Mouse (Mus musculus) adipocyte (in vitro differentiated cells): ENCODE measurements around the gene Mob3c.

ENCODE experiments used
- DNase-seq: peaks from one replicate; pipeline ENCODE4 v3.0.0-alpha.2; 2016; ENCODE audit warnings: low spot score

Gene Mob3c

DNA sequence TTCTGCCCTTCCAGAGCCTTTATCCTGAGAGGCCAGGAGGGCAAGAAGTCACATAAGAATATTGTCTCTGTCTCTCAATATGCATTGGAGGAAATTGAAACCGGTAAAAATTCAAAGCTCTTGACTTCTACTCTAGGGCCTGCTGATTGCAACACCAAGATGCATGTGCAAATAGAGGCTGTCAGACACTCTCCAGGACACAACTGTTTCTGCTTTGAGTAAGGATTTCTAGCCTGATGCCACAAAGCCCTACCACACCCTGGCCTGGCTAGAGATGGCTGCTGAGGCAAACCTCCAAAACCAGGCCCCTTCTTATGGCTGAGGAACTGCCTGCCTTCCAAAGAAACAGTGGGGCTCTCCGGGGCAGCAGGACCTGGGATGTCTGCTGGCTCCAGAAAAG lies 7.7 kb downstream of the Mob3c start:
- DNase-seq, result peak; percentile 53

DNA sequence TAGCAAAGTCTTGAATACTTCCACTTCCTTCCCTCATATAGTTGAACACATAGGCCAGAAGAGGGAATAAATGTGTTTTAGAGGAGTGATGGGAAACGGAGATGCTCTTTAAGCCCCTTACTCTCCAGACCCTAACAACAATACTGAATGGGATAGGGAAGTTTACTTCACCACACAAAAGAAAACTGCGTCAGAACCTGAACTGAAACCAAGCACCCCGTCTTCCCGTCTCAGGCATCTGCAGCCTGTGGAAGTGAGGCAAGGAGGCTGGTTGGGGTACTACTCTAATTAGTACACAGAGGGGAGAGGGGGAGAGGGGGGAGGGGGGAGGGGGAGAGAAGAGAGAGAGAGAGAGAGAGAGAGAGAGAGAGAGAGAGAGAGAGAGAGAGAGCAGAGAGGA lies 10.3 kb downstream of the Mob3c start:
- no peak for DNase-seq

DNA sequence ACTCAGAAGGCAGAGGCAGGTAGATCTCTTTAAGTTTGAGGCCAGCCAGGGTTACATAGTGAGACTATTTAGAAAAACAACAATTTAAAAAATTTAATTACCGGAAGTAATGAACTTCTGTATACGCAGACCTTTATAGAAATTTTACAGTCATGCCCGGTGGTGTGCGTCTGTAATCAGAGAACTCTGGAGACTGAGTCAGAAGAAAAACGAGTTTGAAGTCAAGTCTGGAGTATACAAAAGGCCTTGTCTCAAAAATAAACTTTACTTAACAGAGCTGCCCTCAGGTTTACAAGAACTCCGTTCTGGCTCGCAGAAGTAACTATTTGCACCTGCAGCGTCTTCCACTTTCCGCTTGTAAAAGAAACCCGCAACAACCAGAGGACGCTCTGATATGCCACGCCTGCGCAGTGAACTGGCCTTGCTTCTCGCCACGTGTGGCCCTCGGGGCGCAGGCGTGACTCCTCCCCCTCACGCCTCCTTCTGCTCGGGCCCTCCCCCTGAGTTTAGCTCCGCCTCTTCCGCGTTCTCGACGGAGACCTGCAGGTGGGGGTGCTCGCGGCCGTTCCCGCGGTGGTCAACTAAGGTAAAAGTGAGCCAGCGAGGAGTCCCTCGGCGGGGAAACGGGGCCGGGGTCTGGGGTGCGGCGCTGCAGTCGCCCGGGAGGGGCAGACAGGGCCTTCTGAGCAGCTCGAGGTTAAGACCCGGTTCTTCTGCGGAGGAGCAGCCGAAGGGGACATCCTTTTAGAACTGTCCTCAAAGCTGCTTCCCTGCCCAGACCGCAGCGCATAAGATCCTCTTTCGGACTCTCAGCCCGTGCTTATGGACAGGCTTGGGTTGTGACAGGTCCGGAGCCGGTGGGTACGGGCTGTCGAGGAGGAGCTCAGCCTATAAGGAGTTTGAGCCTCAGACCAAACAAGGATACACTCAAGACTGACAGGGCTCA lies 11.1 kb downstream of the Mob3c start, which contains the start of gene Mknk1:
TSS of gene Mknk1 (plus strand) at position 503 of the 946 bp plus-strand sequence.
- DNase-seq, result peak; percentile 95

DNA sequence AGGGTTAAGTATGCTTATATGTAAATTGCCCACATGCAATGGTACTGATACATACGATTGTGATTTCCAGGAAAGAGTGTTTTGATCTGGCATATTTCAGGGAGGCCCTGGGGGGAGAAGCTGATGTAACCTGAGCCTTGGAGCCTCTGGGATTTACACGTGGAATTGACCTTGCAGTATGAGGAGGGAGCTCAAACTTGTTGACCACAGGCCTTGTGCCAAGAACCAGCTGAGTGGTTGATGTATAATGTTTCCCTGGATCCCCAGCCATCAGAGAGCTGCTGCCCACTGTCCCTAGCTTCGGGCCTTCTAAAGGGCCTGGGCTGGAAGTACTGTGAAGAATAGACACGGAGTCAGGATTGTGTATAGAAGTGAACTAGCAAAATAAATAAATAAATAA lies 12.1 kb downstream of the Mob3c start:
- DNase-seq, result peak; percentile 26

DNA sequence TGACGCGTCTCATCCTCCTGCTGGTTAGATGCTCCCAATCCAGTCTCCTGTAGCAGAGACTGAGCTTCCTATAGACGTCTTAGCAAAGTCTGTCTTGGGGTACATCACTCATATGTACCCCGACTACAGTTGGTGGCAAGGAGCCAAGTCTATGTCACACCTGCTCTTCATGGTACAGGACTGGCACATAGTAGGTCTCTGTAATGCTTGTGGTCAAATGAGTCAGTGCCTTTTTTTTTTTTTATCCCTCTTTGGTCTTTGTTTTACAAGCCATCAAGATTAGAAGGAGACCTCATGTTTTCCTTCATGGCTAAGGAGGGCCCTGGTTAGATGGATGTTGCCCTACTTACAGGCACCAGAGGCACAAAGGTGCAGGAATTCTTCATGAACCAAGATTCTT lies 12.9 kb downstream of the Mob3c start:
- DNase-seq, result no peak

DNA sequence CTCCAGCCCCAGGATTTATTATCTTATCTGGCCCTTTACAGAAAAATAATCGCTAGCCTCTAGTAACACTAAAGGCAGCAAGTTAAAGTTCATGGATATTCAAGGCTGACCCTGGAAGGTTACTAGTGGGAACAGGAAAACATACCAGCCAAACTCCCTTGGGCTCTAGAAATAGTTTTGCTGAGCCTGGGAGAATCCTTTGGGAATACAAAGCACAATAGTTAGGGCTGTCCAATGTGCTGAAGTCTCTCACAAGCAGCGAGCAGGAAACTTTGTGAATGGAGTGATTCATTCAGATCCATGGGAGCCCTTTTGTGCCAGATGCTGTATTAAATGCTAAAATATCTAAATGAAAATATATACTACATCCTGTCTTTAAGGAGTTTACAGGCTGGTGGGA lies 18.8 kb downstream of the Mob3c start:
- DNase-seq, result peak; percentile 73

DNA sequence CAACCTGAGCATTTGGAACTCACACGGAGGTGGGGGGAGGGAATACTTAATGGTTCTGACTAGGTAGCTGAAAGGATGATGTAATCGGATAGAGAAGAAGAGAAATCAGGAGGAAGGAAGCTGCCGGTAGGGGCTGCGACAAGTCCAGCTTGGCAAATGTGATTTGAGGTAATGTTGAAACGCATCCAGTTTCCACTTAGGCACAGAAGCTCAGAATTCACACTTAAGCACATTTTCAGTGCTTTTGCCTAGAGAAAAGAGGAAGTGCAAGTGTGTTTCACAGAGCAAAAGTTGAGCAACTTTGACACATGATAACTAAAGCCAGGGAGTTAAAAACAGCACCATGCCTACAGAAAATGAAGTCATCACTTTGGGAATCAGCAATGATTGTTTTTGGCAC lies 19.5 kb downstream of the Mob3c start:
- DNase-seq, result peak; percentile 35

DNA sequence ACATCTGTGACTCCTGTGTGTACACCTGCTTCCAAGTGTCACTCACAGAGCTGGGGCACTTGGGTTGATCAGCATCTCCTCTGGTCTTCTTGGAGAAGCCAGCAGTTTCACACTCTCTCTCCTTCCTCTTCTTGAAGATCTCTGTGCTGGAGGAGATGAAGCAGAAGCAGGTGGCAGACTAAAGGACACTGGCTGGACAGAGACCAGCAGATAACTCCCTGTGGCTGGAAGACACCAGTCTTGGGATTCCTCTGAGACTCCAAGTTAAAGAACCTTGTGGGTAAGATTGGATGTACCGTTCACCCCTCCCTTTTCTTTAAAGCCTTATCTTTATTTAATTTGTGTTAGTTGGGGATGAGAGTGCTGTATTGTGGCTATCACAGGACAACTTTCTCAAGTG lies 20.2 kb downstream of the Mob3c start:
- DNase-seq, result no peak

DNA sequence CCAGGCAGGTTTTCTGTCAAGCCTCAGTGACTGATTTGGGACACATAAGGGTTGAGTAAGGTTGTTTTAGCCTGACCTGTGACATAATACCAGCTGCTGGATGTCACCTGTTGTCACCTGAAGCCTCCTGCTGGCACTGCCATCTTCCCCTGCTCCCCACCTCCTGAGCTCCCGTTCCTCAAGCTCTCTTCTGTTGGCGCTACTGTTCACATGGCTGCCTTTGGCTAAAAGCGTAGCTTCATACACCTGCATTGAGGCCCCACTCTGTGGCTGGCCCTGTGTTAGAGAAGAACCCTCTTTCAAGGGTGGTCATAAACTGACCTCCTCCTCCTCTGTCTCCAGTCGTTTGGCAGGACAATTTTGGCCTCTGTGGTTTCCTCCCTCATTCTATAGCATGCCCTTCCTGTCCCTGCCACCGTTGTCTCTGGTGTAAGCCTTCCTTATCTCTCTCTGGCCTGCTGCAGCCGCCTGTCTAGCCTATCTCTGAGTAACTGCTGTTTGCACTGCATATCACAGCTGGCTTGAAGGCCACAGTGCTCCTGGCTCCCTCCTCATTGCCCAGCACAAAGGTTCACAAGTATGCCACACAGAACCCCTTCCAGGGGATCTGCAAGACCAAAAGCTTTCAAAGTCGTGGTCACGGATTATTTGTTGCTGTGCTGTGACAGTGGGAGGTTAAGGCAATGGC lies 21.2 kb downstream of the Mob3c start:
- no peak for DNase-seq

DNA sequence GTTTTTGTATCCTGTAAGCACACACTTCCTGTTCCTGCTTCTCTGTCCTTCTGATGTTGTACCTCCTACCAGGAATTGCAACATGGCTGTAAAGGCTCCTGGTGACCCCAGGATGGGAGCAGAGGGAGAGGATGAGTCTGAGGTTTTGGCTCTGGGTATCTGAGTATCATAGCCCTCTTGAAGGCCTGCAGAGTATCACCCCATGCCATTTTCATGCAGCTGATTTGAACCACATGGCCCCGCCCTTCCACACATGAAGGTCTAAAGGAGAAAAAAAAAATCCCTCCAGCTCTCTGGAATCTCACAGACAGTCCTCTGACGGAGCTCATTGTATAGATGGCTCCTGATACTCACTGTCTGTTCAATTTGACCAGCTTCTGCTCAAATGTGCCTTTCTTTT lies 22.2 kb downstream of the Mob3c start:
- DNase-seq, result no peak

DNA sequence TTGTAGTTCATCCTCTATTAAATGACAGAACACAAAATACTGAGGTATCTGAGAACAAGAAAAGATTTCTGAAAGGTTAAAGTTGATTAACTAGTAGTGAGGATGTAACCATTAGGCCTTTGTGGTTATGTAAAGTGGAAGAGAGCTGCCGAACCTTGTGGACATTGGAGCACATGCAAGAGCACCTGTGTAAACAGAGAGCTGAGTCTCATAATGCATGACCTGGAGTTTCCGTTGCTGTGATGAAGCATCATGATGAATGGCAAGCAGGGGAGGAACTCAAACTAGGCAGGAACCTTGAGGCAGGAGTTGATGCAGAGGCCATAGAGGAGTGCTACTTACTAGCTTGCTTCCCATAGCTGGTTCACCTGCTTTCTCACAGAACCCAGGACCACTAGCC lies 22.7 kb downstream of the Mob3c start:
- no peak for DNase-seq

DNA sequence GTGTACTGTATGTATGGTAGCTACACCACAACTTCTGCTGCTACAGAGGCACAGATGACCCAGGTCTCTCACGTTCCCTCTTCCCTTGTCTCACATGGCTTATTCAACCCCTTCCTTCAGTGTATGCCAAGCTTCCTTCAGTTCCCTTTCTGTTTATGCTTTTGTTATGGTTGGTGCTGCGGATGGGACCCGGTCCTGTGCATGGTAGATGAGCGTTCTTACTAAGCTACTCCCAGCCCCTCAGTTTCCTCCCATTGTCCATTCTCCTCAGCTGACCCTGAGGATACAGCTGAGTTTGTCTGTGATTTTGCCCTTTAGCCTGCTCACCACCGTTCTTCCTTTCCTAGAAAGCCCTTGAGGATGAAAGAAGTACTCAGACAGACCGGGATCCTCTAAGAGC lies 23.7 kb downstream of the Mob3c start:
- DNase-seq, result no peak

DNA sequence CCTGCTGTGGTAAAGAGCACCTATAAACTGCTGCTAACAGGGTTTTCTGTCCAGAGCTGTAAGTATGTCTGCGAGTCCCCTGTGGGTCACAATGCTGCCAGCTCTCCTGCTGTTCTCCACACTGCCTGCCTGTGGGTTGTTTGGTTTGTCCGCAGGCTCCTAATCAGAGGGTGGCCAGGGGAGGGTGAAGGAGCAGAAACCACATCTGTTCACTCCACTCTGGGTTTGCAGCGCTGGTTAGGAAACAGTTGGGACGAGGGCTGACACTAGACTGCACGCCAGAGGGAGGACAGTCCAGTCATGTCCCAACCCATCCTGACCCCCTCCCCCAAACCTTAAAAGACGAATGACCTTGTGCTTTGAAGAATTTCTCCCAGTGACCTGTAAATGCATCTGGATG lies 27.2 kb downstream of the Mob3c start:
- no peak for DNase-seq

DNA sequence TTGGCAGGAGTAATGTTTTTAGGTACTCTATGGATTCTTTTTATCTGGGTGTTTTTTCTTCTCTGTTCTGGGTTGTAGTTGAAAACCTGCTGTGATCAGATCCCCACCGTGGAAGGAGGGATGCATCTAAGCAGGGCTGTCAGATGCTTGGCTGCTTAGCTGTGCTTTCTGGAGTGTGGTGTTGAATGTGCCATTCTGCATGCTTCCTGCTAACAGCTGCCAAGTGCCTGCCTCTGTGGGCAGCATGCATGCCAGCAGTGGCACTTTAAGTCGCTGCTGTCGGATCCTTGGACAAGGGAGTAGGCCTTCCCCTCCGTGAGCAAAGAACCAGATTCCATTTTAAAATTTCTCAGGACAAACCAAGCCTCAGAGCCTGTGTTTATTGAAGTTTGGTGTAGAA lies 27.7 kb downstream of the Mob3c start:
- DNase-seq, result no peak

DNA sequence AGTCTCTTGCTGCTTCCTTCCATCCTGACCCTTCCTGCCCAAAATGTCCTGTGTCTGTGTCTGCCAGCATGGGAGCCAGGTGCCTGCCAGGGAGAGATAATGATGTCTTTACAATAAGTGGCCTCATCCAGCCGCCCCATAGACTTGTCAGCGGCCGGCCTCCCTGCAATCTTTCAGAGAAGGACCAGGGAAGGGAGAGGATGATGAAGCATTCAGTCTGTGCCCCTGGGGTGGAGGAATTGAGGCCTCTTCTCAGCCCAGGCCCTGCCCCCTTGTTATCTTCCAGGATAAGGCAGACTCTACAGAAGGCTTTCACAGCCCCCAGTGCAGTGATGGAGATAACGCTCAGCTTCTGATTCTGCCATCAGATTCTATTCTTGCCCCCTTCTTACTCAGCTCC lies 28.4 kb downstream of the Mob3c start:
- no peak for DNase-seq

DNA sequence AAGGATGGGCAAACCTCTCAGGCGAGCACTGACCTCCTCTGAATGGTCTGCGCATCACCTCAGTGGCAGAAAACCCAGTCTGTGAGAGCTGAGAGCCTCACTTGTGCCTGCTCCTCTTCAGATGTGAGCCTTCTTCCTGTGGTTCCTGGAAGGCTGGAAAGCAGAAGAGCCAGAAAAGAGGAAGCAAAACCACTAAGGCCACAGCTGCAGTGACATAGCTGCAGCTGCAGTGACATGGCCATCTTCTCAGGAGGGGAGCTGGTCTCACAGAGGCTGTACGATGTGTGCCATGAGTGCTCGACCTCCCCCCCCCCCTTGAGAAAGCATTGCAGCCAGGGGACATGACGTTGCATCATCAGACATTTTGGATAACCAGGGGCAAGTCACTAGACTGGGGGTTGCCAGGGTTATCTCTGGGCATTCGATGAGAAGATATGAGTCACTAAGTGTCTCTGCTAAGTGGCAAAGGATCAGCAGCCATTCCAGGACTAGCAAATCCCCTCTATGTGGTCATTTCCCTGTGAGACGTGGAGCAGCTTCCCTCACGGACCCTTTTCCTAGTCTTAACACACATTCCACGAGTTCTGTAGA lies 29.5 kb downstream of the Mob3c start:
- DNase-seq, result no peak

DNA sequence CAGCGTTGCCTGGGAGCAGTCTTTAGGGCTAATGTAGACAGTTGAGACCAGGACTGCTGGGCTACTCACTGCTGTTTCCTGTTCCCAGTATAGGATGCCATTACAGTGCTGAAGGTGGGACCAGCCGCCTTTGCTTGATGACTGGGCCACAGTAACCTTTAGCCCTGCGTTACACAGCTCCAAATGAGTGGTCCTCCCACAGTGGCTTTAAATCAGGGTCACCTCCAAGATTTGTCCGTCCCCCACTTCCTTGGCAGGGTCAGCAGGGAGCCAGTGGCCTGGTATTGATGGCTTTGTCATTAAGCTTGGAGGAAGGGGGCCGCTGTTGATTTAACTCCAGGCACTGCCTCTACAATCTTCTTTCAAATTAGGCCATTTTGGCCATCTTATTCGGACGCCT lies 35.5 kb downstream of the Mob3c start:
- no peak for DNase-seq

DNA sequence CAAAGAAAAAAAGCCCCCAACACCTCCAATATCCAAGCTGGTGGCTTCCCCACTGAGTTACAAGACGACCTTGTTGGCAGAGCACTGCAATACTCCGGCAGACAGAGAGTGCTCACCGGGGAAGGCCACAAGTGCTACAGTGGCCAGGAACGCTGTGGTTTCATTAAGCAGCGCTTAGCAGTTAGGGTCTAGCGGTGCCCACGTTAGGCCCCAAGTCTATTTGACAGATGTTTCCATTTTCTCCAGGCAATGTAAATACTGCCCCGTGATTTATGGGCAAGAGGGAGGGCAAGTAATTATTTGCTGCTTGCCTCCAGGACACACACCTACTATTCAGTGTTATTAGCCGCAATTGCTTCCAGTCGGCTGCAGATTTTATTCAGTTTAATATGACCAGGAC lies 36.0 kb downstream of the Mob3c start:
- no peak for DNase-seq

DNA sequence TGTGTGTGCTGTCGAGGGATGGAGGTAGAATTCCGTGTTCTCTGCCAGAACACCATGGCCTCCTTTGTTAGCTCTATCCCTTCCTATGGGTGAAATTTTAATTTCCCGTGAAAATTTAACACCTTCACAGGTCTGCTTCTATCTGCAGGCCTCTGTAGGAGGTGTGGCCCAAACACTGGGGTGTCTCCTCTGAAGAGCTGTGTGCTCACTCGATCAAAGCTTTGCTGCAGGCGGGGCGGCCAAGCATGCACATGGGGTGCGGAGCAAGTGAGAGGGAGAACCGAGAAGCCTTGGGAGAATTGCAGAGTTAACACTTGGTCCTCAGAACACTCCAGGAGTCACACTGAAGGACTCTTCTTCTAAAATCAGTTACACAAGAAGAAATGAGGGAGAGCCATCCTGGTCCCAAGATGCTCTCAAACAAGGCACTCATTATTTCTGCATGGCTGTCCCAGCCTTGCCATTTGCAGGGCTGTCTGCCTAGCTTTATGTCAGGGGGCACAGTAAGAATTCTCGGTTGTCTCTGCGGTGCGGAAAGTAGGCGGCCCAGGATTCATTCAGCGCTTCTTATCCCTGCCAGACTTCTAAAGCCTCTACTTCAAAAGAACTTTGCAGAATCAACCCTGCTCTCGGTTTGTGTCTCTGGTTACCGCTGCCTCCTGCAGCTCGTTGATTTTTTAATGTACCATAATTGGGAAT lies 41.8 kb downstream of the Mob3c start:
- no peak for DNase-seq

DNA sequence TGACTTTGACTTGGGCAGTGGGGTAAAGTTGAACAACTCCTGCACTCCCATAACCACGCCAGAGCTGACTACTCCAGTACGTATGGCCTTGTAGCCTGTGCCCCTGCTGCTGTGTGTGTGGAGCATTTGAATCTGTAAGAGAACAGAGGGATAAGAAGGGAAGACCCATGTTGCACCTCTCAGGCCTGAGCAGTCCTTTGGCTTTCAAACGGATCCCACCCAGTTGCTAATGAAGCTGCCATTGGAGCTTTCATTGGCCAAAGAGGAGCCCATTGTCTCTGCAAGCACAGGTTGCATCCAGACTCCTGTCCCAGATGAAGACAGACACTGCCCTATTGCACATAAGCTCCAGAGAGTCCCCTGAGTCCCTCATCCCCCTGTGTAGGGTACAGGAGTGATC lies 45.3 kb downstream of the Mob3c start:
- DNase-seq, result no peak

DNA sequence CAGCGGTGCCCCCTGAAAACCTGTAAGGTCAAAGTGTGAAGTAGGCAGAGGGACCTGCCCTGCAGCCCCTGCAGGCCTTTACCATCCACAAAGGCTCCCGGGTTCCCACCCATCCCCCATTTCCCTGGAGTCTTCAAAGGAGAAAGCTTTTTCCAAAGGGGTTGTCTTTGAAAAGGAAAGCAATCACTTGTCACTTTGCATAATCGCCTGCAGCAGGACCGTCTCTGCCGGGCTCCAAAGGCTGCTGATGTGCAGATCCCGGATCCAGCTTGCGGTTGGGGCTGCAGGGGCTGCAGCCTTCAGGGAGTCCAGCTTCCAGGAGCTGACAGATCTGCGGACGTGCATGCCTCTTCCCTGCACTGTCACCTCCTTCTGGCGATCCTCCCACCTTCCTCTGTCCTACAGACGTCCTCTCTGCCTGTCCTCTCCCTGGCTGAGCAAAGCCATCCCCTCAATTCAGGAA lies 50.4 kb downstream of the Mob3c start:
- DNase-seq, result no peak

DNA sequence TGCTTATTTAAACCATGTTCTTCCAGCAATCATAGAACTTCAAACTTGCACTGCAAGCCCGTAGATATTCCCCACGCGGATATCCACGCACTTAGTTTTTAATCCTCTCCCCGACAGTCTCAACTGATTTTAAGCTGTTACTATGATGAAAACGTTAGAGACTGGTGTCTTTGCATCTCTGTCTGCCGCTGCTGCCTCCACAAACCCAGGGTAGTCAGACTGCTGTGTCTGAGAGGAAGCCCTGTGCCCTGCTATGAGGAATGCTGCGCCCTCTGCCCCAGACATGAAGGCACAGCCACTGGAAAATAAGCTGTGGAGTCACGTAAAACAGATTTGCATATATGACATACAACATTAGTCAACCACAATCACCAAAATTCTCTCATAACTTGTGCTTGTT lies 50.9 kb downstream of the Mob3c start:
- DNase-seq, result no peak
